Mouse (Mus musculus): ENCODE data around the gene Ap1m2.
"Not testable (repeated sequence)": the region's sequence is repeated elsewhere in the genome, so short reads cannot be mapped to it uniquely, and the experiment has no call there.

Ap1m2 gene

GRCm38 (mm10) chr9:21290589-21290988 lies 21.5 kb downstream of the Ap1m2 start:
- DNase-seq (ENCODE audit: low read depth, low spot score) = no peak

GRCm38 (mm10) chr9:21289337-21289671 lies 22.8 kb downstream of the Ap1m2 start:
- no peak for DNase-seq (ENCODE audit: low read depth, low spot score)

DNA sequence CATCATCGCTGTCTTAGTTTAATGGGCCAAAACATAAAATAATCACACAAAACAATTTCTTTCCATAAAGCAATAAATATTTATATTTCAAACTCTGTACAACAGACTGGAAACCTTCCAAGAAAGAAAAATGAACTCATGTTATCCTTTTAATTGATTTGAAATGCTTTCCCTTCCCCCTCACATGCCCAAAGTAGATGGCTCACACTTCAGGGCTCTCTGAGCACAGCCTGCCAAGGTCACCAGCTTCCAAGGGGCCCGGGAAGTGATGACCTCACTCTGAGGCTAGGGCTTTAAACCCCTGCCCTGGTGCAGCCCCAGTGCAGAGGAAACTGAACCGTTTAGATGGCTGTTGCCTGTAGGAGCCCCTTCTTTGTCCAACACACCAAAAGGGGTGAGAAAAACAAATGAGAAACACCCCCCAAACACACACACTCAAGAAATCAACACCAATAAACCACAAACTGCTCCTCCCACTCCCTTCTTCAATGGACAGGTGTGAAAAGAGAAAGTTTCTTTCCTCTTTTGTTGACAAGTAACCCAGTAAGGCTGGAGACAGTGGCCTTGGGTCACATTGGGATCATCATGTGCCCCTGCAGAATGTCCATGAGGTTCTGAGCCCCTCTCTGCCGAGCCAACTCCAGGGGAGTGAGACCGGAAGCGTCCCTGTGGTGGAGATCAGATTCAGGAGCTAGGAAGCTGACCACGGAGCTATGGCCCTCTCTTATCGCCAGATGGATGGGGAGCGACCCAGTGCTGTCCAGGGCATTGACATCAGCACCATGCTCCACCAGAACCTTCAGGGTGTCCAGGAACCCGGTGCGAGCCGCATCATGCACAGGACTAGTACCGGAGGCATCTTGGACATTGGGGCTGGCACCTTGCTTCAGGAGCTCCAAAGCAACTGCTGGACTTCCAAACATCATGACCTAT lies 23.5 kb downstream of the Ap1m2 start:
- DNase-seq (ENCODE audit: low read depth, low spot score) = no peak

DNA sequence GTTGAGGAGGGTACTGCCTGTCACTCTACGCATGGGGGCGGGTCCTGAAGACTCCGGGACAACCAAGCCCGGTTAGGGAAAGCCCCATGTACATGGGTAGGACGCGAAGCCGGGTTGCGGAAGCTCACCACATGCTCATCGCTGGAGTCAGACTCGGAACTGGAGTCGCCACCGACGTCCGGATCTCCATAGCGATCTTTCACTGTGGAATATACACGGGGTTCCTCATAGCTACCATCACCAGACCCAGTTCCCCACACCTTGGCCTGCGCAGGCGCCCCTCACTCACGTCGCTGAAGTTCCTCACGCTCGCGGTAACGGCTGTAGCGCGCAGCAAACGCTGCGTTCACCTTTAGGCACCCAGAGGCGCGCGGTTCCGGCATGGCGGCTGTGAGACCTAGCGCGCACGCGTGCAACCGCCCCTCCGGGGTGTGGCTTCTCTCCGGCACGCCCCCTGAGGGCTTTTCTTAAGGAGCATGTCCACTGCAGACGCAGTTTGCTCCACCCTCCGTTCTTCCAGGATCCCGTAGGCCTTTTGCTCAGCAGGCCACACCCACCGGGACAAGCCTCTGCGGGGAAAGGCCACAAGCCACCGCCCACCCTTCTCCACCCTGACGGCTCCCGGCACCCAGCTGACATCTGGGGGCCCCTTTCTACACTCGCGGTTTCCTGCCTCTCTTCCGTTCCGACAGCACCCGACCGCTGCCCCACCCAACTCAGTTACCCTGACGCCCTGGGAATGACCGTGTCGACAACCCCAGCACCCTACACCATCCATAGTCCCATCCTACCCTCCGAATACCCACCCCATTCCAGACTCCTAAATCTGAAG lies 24.4 kb downstream of the Ap1m2 start, which contains the start of gene Kri1:
TSS of gene Kri1 (minus strand) at position 399 of the 832 bp plus-strand sequence.
- peak; percentile 97 for DNase-seq (ENCODE audit: low read depth, low spot score)

GRCm38 (mm10) chr9:21286753-21287152 lies 25.4 kb downstream of the Ap1m2 start:
- DNase-seq (ENCODE audit: low read depth, low spot score) = no peak

GRCm38 (mm10) chr9:21283994-21284393 lies 28.1 kb downstream of the Ap1m2 start:
- no peak for DNase-seq (ENCODE audit: low read depth, low spot score)

- no peak for DNase-seq (ENCODE audit: low read depth, low spot score)
Measured at GRCm38 (mm10) chr9:21283591-21283990, 28.5 kb downstream of the Ap1m2 start.

DNA sequence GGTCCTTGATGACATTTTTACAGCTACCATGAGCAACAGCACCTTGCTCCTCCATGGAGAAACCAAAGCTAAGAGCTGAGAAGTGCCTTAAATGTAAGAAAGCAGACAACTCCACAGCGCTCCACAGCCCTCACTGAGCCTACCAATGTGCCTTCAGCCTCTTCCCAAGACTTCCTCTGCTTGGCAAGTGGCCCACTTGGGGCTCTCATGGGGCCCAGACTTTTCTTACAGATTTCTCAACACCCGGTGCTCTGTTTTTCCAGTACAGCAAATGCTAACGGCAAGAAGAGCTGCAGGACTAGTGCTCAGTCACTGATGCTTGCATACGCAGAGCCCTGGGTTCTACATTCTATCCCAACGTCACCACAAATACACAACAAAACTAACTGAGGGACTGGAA lies 34.4 kb downstream of the Ap1m2 start:
- DNase-seq (ENCODE audit: low read depth, low spot score) = no peak

- DNase-seq (ENCODE audit: low read depth, low spot score) = no peak
Measured at GRCm38 (mm10) chr9:21276307-21276706, 35.8 kb downstream of the Ap1m2 start.

GRCm38 (mm10) chr9:21275727-21276126 lies 36.4 kb downstream of the Ap1m2 start:
- DNase-seq (ENCODE audit: low read depth, low spot score) = no peak

DNA sequence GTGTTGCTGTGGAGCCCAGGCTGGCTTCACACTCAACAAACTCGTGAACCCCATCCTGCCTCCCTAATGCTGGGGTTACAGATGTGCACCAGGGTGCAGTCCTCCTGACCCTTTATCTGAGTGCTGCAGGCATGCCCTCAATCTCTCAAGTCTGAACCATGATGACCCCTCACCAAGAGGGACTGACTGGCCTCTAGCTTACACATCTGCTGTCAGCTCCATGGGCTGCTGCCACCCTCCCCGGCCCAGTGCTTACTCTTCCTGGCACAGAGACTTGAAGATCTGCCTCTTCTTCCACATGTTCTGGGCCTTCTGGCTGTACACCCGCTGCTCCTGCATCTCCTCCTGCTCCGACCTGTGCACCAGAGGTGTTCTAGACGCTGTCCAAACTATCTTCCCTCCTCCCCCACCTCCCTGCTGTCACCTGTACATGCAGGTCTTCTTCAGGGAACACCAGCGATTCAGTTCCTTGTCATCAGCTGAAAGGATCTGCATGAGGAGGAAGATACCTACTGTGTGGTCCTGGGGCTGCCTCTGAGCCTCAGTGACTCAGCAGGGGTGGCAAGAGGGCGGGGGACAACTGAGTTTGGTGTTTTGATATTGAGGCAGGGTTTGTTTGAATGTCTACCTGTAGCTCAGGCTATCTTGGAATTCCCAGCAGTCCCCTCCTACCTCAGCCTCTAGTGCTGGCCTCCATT lies 37.0 kb downstream of the Ap1m2 start:
- DNase-seq (ENCODE audit: low read depth, low spot score) = no peak

- DNase-seq (ENCODE audit: low read depth, low spot score) = no peak
Measured at GRCm38 (mm10) chr9:21274336-21274735, 37.8 kb downstream of the Ap1m2 start.

DNA sequence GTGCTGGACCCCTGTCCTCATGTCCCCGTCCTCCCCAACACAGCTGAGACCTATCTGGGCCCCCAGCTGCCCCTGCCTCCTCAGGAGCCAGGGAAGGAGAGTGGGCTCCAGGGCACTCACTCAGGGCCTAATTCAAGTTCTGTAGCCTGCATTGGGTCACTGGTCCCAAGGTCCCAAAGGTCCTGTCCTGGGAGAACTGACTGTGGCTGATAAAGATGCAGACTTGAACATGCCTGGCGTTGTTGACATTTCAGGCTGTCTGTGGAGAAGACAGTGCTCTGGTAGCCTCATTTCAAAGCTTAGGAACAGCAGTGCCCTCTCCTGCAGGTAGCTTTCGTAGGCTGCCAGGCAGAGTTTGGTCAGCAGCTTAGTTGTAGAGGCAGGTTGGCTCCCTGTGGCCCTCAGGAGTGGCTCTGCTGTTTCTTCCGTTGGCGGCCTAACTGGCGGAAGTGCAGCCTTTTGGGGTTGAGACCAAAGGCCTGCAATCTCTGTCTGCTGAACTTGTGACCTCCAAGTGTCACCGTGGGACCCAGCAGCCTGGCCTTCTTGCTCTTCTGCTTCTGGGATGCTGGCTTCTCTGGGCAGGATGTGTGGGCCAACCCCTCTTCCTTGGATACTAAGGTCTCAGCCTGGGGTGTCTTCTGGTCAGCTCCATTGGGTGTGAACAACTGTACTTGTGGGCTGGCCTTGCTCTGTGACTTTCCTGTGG lies 38.5 kb downstream of the Ap1m2 start:
- DNase-seq (ENCODE audit: low read depth, low spot score) = no peak

DNA sequence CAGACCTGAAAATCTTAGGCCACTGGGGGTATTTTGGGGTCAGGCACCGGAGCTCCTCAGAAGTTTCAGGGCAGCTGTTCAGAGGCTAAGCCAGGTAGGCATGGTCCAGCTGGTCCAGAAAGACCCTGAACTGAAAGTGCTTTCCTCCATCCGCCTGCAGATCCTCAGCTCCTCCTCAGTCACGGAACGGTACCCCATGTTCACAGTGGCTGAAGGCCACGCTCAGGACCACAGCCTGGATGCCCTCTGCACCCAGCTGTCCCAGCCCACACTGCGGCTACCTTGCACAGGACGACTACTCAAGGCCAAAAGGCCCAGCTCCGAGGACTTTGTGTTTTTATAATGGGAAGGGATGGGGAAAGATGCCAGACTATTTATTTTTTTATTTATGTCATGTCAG lies 39.0 kb downstream of the Ap1m2 start:
- no peak for DNase-seq (ENCODE audit: low read depth, low spot score)

GRCm38 (mm10) chr9:21272391-21272790 lies 39.7 kb downstream of the Ap1m2 start:
- no peak for DNase-seq (ENCODE audit: low read depth, low spot score)

- not testable (repeated sequence) for DNase-seq (ENCODE audit: low read depth, low spot score)
Measured at GRCm38 (mm10) chr9:21269590-21269989, 42.5 kb downstream of the Ap1m2 start.

DNA sequence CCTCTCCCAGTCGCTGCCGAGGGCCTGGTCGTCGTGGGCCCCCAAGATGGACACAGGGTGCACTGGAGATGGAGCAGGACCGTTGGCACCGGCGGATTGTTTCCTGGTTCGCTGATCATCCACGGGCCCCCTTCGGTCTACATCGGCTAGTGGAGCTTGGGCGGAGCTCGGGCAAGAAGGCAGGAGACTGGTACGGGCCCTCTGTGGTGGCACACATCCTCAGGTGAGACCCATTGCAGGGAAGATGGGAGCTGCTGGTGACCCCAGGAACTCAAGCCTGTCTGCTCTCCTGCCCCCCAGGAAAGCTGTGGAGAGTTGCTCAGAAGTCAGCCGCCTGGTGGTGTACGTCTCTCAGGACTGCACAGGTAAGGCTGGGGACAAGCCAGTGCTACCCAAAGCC lies 43.8 kb downstream of the Ap1m2 start:
- DNase-seq (ENCODE audit: low read depth, low spot score) = no peak

GRCm38 (mm10) chr9:21266889-21267288 lies 45.2 kb downstream of the Ap1m2 start:
- DNase-seq (ENCODE audit: low read depth, low spot score) = no peak

GRCm38 (mm10) chr9:21265611-21266010 lies 46.5 kb downstream of the Ap1m2 start:
- DNase-seq (ENCODE audit: low read depth, low spot score) = no peak

DNA sequence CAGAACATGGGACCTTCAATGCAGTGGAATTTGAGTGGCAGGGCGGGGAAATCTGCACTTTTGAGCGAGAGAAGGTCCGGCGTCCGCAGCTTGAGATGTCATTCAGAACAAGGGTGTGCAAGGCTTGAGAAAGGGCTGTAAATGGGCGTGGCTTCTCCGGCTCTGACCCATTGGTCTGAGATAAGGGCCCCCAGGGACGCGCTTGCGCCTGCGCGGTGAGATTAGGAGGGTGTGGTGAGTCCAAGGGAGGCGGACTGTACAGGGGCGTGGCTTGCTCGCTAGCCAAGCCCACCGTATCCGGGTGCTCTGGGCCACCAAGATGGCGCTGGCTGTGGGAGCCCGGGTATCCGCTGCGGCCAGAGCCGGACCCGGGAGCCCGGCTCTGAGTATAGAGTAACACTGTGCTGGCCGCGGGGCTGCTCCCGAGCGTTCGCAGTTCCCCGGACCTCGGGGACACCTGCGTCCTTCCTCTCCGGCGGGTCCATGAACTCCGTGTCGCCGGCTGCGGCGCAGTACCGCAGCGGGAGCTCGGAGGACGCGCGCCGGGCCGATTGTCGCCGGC lies 47.1 kb downstream of the Ap1m2 start, which contains the start of gene Atg4d:
TSS of gene Atg4d (plus strand) at position 294 of the 562 bp plus-strand sequence.
- DNase-seq (ENCODE audit: low read depth, low spot score) = peak; percentile 99

Measured in forelimb bud, embryonic 11.5 days (tissue).